Mouse (Mus musculus): ENCODE measurements around the gene Rnf128. TPM values are rescaled to one million over a fixed set of nuclear protein-coding genes. Genes with fewer than 3 reads are reported as not detected.

Rnf128 gene
- polyA plus RNA-seq, 1 experiment from 2014 or later = 52.9 TPM

DNA sequence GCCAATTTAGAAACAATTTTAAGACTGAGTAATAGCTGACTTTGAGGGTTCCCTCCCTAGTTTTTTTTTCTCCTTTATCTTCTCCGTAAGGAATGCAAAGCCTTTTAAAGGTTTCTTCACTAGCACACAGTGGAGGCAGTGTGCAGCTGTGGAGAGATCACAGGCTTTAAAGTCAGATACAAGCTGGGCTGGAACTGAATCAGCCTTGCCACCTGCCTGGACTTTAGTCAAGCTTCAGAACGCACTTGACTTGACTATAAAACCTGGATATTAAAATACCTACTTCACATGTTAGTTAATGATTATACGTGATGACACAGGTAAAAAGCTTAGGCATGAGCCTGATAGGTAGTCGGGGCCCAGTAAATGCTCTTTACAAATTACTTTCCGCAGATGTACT, 89.1 kb downstream of the Rnf128 start:
- no peak for DNase-seq (ENCODE audit: low spot score)
- H3K4me1 ChIP-seq (replicated peaks; ENCODE audit: control insufficient read depth, insufficient read depth, low read length) = no peaks in the 10 kb centered on the region; the same call in 1 of the 2 replicates

DNA sequence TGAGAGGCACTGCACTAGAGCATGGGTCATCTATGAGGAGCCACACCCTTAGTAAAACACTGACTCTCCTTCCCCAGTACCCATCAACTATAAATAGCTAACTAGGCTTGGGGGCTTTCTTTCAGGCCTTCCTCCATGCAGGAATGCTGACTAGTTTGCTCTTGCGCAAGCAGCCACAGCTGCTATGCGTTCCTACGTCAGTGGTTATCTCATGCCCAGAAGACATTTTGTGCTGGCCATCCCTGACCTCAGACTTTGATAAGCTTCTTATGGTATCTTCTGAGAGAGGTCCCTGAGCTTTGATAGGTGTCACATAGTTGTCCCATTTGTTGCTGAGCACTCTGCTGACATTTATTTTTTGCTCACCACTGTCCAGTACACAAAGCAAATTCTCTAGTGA, 90.2 kb downstream of the Rnf128 start:
- DNase-seq (ENCODE audit: low spot score) = no peak
- 57% methylated on average over 3 of the region's 3 CpGs for WGBS
- no peak overlapping the region for H3K9ac ChIP-seq (ENCODE audit: low read depth, low read length)
- no peaks in the 10 kb centered on the region for H3K27me3 ChIP-seq (replicated peaks; ENCODE audit: control insufficient read depth, insufficient read depth, low read length)
- H3K36me3 ChIP-seq (ENCODE audit: control insufficient read depth, insufficient read depth, low read length) = no peaks in the 10 kb centered on the region
- ATAC-seq (replicated peaks; ENCODE audit: low FRiP score) = peak; percentile 78
- H3K4me3 ChIP-seq (ENCODE audit: low read depth, low read length) = no peak overlapping the region
- no peaks in the 10 kb centered on the region; the same call in 1 of the 2 replicates for H3K4me1 ChIP-seq (replicated peaks; ENCODE audit: control insufficient read depth, insufficient read depth, low read length)
- no peak overlapping the region for H3K27ac ChIP-seq (ENCODE audit: low read depth, low read length)
- H3K9me3 ChIP-seq (ENCODE audit: control insufficient read depth, low read length) = no peaks in the 10 kb centered on the region
- no peak overlapping the region for H3K4me2 ChIP-seq

More for the DNA sequence above, 89.1 kb downstream of the Rnf128 start:
- Histone ChIP-seq H3K36me3 (ENCODE audit: control insufficient read depth, insufficient read depth, low read length) (no peaks in the 10 kb centered on the region), H3K4me2 (no peak overlapping the region), H3K9me3 (ENCODE audit: control insufficient read depth, low read length) (no peaks in the 10 kb centered on the region), H3K27ac (ENCODE audit: low read depth, low read length) (no peak overlapping the region), H3K4me3 (ENCODE audit: low read depth, low read length) (no peak overlapping the region), H3K27me3 (replicated peaks; ENCODE audit: control insufficient read depth, insufficient read depth, low read length) (no peaks in the 10 kb centered on the region), H3K9ac (ENCODE audit: low read depth, low read length) (no peak overlapping the region)
- no peak for ATAC-seq (replicated peaks; ENCODE audit: low FRiP score)
- 79% methylated on average over 5 of the region's 5 CpGs for WGBS

DNA sequence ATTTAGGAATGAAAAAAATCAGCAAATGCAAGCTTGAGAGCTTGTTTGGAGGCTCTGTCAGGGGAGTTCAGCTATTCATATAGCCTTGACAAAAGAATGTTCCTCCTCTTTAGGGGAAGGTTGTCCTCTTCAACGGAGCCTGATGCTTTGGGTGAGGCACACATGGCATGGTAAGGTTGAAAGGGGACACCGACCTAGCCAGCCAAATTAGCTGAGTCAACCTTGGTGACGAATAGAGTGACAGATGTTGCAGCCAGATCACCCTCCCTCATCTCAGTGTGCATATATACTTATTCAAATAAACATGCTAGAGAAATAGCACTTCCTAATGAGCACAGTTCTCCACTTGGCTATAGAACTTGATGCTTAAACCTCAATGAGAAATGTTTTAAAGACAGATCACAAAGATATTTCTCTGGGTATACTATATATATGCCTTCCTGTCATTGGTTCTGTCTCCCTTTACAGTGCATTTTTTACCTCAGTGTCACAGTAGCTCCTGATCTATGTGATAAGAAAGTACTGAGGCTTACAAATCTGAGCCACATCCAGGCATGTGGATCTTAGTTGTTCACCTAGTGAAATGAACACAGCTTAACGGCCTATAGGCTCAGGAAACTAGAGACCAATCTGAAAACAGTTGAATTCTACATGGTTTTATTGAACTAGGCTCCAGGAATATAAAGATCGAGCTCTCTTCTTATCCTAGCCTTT, 91.4 kb downstream of the Rnf128 start:
- no peak overlapping the region for H3K9ac ChIP-seq (ENCODE audit: low read depth, low read length)
- H3K9me3 ChIP-seq (ENCODE audit: control insufficient read depth, low read length) = no peaks in the 10 kb centered on the region
- no peaks in the 10 kb centered on the region for H3K36me3 ChIP-seq (ENCODE audit: control insufficient read depth, insufficient read depth, low read length)
- no peaks in the 10 kb centered on the region for H3K27me3 ChIP-seq (replicated peaks; ENCODE audit: control insufficient read depth, insufficient read depth, low read length)
- H3K4me3 ChIP-seq (ENCODE audit: low read depth, low read length) = no peak overlapping the region
- H3K27ac ChIP-seq (ENCODE audit: low read depth, low read length) = no peak overlapping the region
- ATAC-seq (replicated peaks; ENCODE audit: low FRiP score) (peak; percentile 63), DNase-seq (ENCODE audit: low spot score) (no peak)
- 64% methylated on average over 5 of the region's 5 CpGs for WGBS
- no peak overlapping the region for H3K4me2 ChIP-seq
- H3K4me1 ChIP-seq (replicated peaks; ENCODE audit: control insufficient read depth, insufficient read depth, low read length) = no peaks in the 10 kb centered on the region; the same call in 1 of the 2 replicates

DNA sequence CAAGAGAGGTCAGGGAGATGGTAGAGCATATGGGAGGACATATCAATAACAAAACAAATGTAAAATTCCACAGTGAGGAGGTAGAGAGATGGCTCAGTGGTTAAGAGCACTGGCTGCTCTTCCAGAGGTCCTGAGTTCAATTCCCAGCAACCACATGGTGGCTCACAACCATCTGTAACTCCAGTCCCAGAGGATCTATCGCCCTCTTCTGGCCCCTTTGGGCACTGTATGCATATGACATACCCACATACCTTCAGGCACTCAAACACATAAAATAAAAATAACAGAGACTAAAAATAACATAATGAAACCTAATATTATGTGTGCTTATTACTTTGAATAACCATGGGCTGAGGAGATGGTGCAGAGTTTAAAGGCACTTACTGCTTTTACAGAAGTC, 99.0 kb downstream of the Rnf128 start:
- Histone ChIP-seq H3K4me1 (replicated peaks; ENCODE audit: control insufficient read depth, insufficient read depth, low read length) (no peaks in the 10 kb centered on the region), H3K4me2 (no peak overlapping the region), H3K9me3 (ENCODE audit: control insufficient read depth, low read length) (no peaks in the 10 kb centered on the region), H3K4me3 (ENCODE audit: low read depth, low read length) (no peak overlapping the region), H3K27ac (ENCODE audit: low read depth, low read length) (no peak overlapping the region), H3K27me3 (replicated peaks; ENCODE audit: control insufficient read depth, insufficient read depth, low read length) (no peaks in the 10 kb centered on the region), H3K9ac (ENCODE audit: low read depth, low read length) (no peak overlapping the region), H3K36me3 (ENCODE audit: control insufficient read depth, insufficient read depth, low read length) (no peaks in the 10 kb centered on the region)
- WGBS = 44% methylated on average over 1 of the region's 1 CpGs
- no peak for DNase-seq (ENCODE audit: low spot score)
- ATAC-seq (replicated peaks; ENCODE audit: low FRiP score) = no peak

DNA sequence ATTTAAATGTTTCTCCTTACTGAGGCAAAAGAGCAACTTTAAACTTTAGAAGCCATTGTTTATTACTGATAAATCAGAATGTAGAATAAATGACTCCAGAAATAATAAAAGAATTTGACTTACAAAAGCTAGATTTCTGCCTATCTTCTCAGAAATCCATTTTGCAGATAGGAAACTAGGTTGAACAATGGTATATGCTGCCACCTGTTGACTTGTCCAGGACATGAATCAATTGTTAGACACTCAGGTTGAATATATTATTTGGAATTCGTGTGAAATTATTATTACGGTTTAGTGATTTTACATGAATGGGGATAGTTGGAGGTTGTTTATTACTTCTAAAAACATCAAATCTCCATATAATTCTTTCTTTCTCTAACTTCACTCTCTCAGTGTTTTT, 102.7 kb downstream of the Rnf128 start:
- ATAC-seq (replicated peaks; ENCODE audit: low FRiP score) = no peak
- H3K4me3 ChIP-seq (ENCODE audit: low read depth, low read length) = no peak overlapping the region
- H3K4me1 ChIP-seq (replicated peaks; ENCODE audit: control insufficient read depth, insufficient read depth, low read length) = no peaks in the 10 kb centered on the region
- H3K4me2 ChIP-seq = no peak overlapping the region
- no peaks in the 10 kb centered on the region for H3K36me3 ChIP-seq (ENCODE audit: control insufficient read depth, insufficient read depth, low read length)
- WGBS = 87% methylated on average over 2 of the region's 2 CpGs
- no peak for DNase-seq (ENCODE audit: low spot score)
- H3K9me3 ChIP-seq (ENCODE audit: control insufficient read depth, low read length) = no peaks in the 10 kb centered on the region
- H3K27me3 ChIP-seq (replicated peaks; ENCODE audit: control insufficient read depth, insufficient read depth, low read length) = no peaks in the 10 kb centered on the region
- no peak overlapping the region for H3K27ac ChIP-seq (ENCODE audit: low read depth, low read length)
- no peak overlapping the region for H3K9ac ChIP-seq (ENCODE audit: low read depth, low read length)

DNA sequence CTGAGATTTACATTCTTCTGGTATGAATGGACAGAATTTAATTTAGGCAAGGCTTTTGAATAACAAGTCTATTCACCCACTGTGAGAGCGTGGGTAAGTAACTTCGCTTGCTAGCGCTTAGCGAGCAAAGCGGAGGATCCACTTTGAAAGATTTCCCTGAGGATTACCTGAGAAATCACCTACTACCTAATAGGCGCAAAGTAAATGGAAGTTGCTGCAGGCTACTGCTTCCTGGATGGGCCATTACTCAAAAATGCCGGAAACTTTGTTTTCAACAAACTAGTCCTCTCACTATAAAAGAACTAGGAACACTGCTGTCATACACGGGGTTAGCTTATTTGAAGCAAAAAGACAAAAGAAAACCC, 121.3 kb downstream of the Rnf128 start:
- Histone ChIP-seq H3K4me2 (peak overlapping the region; percentile 65), H3K4me3 (ENCODE audit: low read depth, low read length) (peak overlapping the region; percentile 61), H3K4me1 (replicated peaks; ENCODE audit: control insufficient read depth, insufficient read depth, low read length) (no peaks in the 10 kb centered on the region), H3K9me3 (ENCODE audit: control insufficient read depth, low read length) (no peaks in the 10 kb centered on the region), H3K27ac (ENCODE audit: low read depth, low read length) (no peak overlapping the region), H3K36me3 (ENCODE audit: control insufficient read depth, insufficient read depth, low read length) (no peaks in the 10 kb centered on the region), H3K27me3 (replicated peaks; ENCODE audit: control insufficient read depth, insufficient read depth, low read length) (0 out of 2 replicates have a peak, but pooled peaks cover 5% of the 10 kb centered on the region), H3K9ac (ENCODE audit: low read depth, low read length) (peak overlapping the region; percentile 56)
- DNase-seq (ENCODE audit: low spot score) (no peak), ATAC-seq (replicated peaks; ENCODE audit: low FRiP score) (peak; percentile 51)
- WGBS = 16% methylated on average over 8 of the region's 8 CpGs

DNA sequence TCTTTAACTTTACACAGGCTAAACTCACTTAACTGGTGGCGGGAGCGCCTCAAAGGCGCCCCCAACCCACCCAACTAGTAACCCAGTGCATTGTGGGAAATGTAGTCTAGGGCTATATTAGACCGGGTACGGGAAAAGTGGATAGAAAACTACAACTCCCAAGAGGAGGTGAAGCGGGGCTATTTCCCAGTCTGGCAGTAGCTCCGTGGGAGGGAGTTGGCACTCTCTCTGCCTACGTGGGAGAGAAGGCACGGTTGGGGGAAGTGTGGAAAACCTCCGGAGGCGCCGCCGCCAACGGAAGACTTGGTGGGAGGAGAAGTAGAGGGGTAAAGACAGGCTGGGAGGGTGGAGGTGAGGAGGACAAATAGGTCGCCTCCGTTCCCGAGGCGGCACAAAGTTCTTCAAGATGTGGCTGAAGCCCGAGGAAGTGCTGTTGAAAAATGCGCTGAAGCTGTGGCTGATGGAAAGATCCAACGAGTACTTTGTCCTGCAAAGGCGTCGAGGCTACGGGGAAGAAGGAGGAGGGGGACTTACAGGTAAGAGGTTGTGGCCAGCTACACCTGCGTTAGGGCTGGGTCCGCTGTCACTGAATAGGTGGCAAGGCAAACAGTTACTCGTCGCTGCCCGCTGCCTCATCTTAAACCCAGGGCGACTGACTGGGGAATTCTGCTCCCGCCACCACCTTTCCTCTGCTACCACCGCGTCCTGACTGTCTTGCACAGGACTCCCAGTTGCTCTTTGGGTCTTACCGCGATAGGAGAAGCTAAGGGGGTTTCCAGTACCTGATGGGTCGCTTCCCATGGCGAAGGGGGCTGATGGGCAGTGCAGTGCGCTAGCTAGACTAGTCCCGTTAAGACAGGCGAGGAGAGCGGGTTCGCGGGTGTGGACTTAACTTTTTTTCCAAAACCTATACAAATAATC, 121.9 kb downstream of the Rnf128 start, which contains the start of gene Tbc1d8b:
TSS of gene Tbc1d8b (plus strand) at position 222 of the 921 bp plus-strand sequence.
- Histone ChIP-seq H3K4me2 (peak within 1 kb of the TSS; percentile 67), H3K4me3 (ENCODE audit: low read depth, low read length) (peak within 1 kb of the TSS; percentile 61), H3K9ac (ENCODE audit: low read depth, low read length) (peak within 1 kb of the TSS; percentile 66), H3K27me3 (replicated peaks; ENCODE audit: control insufficient read depth, insufficient read depth, low read length) (0 out of 2 replicates have a peak, but pooled peaks cover 5% of the 10 kb centered on the region), H3K4me1 (replicated peaks; ENCODE audit: control insufficient read depth, insufficient read depth, low read length) (no peaks in the 10 kb centered on the region), H3K27ac (ENCODE audit: low read depth, low read length) (no peak within 1 kb of the TSS), H3K36me3 (ENCODE audit: control insufficient read depth, insufficient read depth, low read length) (no peaks in the 10 kb centered on the region), H3K9me3 (ENCODE audit: control insufficient read depth, low read length) (no peaks in the 10 kb centered on the region)
- ATAC-seq (replicated peaks; ENCODE audit: low FRiP score) = peak; percentile 99
- WGBS = 8% methylated on average over 43 of the region's 43 CpGs
- DNase-seq (ENCODE audit: low spot score) = peak; percentile 65

DNA sequence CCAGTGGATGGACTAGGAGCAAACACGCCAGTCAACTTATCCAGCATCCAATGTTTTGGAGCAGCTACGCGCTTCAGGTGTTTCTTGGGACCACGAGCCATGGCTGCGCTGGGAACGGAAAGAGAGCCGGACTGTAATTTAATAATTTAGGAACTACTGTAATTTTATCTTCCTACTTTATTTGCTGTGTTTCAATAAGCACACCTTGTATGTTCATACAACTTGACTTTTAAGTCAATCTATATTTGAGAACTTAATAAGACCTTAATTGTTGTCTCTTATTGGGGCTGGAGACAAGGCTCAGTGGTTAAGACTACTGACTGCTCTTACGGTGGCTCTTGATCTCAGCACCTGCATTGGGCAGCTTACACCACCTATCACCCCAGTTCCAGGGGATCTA, 151.3 kb downstream of the Rnf128 start, which contains the start of gene Gm15013:
TSS of gene Gm15013 (minus strand) at position 101 of the 400 bp plus-strand sequence.
- WGBS = 95% methylated on average over 8 of the region's 8 CpGs
- no peak for DNase-seq (ENCODE audit: low spot score)
- Histone ChIP-seq H3K4me1 (replicated peaks; ENCODE audit: control insufficient read depth, insufficient read depth, low read length) (no peaks in the 10 kb centered on the region), H3K9me3 (ENCODE audit: control insufficient read depth, low read length) (no peaks in the 10 kb centered on the region), H3K4me2 (no peak within 1 kb of the TSS), H3K9ac (ENCODE audit: low read depth, low read length) (no peak within 1 kb of the TSS), H3K27me3 (replicated peaks; ENCODE audit: control insufficient read depth, insufficient read depth, low read length) (no peaks in the 10 kb centered on the region), H3K36me3 (ENCODE audit: control insufficient read depth, insufficient read depth, low read length) (no peaks in the 10 kb centered on the region), H3K4me3 (ENCODE audit: low read depth, low read length) (no peak within 1 kb of the TSS), H3K27ac (ENCODE audit: low read depth, low read length) (no peak within 1 kb of the TSS)
- ATAC-seq (replicated peaks; ENCODE audit: low FRiP score) = no peak
